Mouse (Mus musculus) ES-Bruce4 (cell line): Measurements from ENCODE around the gene Tmem252. TPM values are rescaled to one million over a fixed set of nuclear protein-coding genes. Genes with fewer than 3 reads are reported as not detected.

Experiments
- H3K27ac ChIP-seq: 2 replicates; pipeline ENCODE4 v1.5.1; 2012; ENCODE audit warnings: low read length, inconsistent platforms; ENCODE audit not compliant: insufficient read depth
- H3K27me3 ChIP-seq: 2 replicates; pipeline ENCODE4 v1.6.1; 2012; ENCODE audit warnings: mild to moderate bottlenecking, low read length, inconsistent platforms; ENCODE audit not compliant: control insufficient read depth, poor library complexity, insufficient read depth, severe bottlenecking
- H3K36me3 ChIP-seq: 2 replicates; pipeline ENCODE4 v1.6.1; 2012; ENCODE audit warnings: inconsistent platforms, mild to moderate bottlenecking, low read length, moderate library complexity; ENCODE audit not compliant: control insufficient read depth, poor library complexity, insufficient read depth, severe bottlenecking
- H3K4me1 ChIP-seq: one replicate; pipeline ENCODE4 v1.8.1; 2011; ENCODE audit warnings: low read length; ENCODE audit not compliant: control insufficient read depth, insufficient read depth
- H3K4me3 ChIP-seq: 2 replicates; pipeline ENCODE4 v1.5.1; 2011; ENCODE audit warnings: low read depth, mild to moderate bottlenecking, low read length
- H3K9ac ChIP-seq: 2 replicates; pipeline ENCODE4 v1.6.1; 2012; ENCODE audit warnings: low read depth, mild to moderate bottlenecking, inconsistent platforms; ENCODE audit not compliant: poor library complexity, severe bottlenecking
- H3K9me3 ChIP-seq: replicated peaks from 2 replicates; pipeline ENCODE4 v1.6.1; 2012; ENCODE audit warnings: mild to moderate bottlenecking, low read length, inconsistent platforms; ENCODE audit not compliant: control insufficient read depth, poor library complexity, insufficient read depth, severe bottlenecking
- CTCF ChIP-seq: IDR thresholded peaks from one replicate; pipeline ENCODE4 v1.8.1; 2011; ENCODE audit warnings: low read depth, low read length
- EP300 ChIP-seq: IDR thresholded peaks from 2 replicates; pipeline ENCODE4 v1.6.1; 2011; ENCODE audit warnings: low read depth, low read length; ENCODE audit not compliant: insufficient read depth
- POLR2A ChIP-seq: IDR thresholded peaks from one replicate; pipeline ENCODE4 v1.8.1; 2011; ENCODE audit warnings: low read length; ENCODE audit not compliant: insufficient read depth
- polyA plus RNA-seq: library from polyadenylated mRNA; stranded (reverse); fragments of >200 nt; gene quantifications from 2 replicates; pipeline ENCODE4 v1.2.4, GENCODE M21; 2011; ENCODE audit warnings: low read depth; ENCODE audit not compliant: missing spikeins, insufficient read depth, insufficient read length

Gene Tmem252
- polyA plus RNA-seq, 1 experiment, result not detected

- Histone ChIP-seq H3K4me3 (no peak overlapping the region), H3K27me3 (no peaks in the 10 kb centered on the region), H3K9ac (no peak overlapping the region), H3K36me3 (no peaks in the 10 kb centered on the region), H3K9me3 (no peaks in the 10 kb centered on the region), H3K4me1 (no peaks in the 10 kb centered on the region), H3K27ac (no peak overlapping the region)
- TF ChIP-seq EP300 (no peak), CTCF (no peak), POLR2A (no peak)
Observed at GRCm38 (mm10) chr19:24671571-24671970, 2.2 kb upstream of the Tmem252 start.

- no peaks in the 10 kb centered on the region for H3K4me1 ChIP-seq
- no peaks in the 10 kb centered on the region for H3K9me3 ChIP-seq
- no peak overlapping the region for H3K4me3 ChIP-seq
- TF ChIP-seq EP300, result no peak
- TF ChIP-seq POLR2A, result no peak
- TF ChIP-seq CTCF, result no peak
- no peak overlapping the region for H3K27ac ChIP-seq
- H3K27me3 ChIP-seq, result no peaks in the 10 kb centered on the region
- H3K9ac ChIP-seq, result no peak overlapping the region
- H3K36me3 ChIP-seq, result no peaks in the 10 kb centered on the region
Observed at GRCm38 (mm10) chr19:24672366-24672960, 1.3 kb upstream of the Tmem252 start.

GRCm38 (mm10) chr19:24673331-24673730, 477 bp upstream of the Tmem252 start:
- Histone ChIP-seq H3K4me1 (no peaks in the 10 kb centered on the region), H3K36me3 (no peaks in the 10 kb centered on the region), H3K27me3 (no peaks in the 10 kb centered on the region), H3K27ac (no peak overlapping the region), H3K9me3 (no peaks in the 10 kb centered on the region), H3K9ac (no peak overlapping the region), H3K4me3 (no peak overlapping the region)
- TF ChIP-seq EP300, result no peak
- no peak for TF ChIP-seq POLR2A
- TF ChIP-seq CTCF, result no peak

GRCm38 (mm10) chr19:24676429-24676828, 2.6 kb downstream of the Tmem252 start:
- Histone ChIP-seq H3K9me3 (no peaks in the 10 kb centered on the region), H3K27ac (no peak overlapping the region), H3K27me3 (no peaks in the 10 kb centered on the region), H3K4me1 (no peaks in the 10 kb centered on the region), H3K36me3 (no peaks in the 10 kb centered on the region), H3K9ac (no peak overlapping the region), H3K4me3 (no peak overlapping the region)
- TF ChIP-seq CTCF (no peak), EP300 (no peak), POLR2A (no peak)

- no peaks in the 10 kb centered on the region for H3K27me3 ChIP-seq
- H3K4me3 ChIP-seq, result no peak overlapping the region
- H3K9me3 ChIP-seq, result no peaks in the 10 kb centered on the region
- no peaks in the 10 kb centered on the region for H3K4me1 ChIP-seq
- no peak overlapping the region for H3K9ac ChIP-seq
- TF ChIP-seq POLR2A, result no peak
- no peak for TF ChIP-seq CTCF
- no peak for TF ChIP-seq EP300
- no peak overlapping the region for H3K27ac ChIP-seq
- no peaks in the 10 kb centered on the region for H3K36me3 ChIP-seq
Observed at GRCm38 (mm10) chr19:24677242-24677984, 3.6 kb downstream of the Tmem252 start.

- H3K9me3 ChIP-seq, result no peaks in the 10 kb centered on the region; the same call in 1 of the 2 replicates
- no peak overlapping the region for H3K27ac ChIP-seq
- H3K27me3 ChIP-seq, result no peaks in the 10 kb centered on the region
- no peak overlapping the region for H3K4me3 ChIP-seq
- no peaks in the 10 kb centered on the region for H3K4me1 ChIP-seq
- TF ChIP-seq EP300, result no peak
- no peak for TF ChIP-seq CTCF
- no peak for TF ChIP-seq POLR2A
- H3K9ac ChIP-seq, result no peak overlapping the region
- H3K36me3 ChIP-seq, result no peaks in the 10 kb centered on the region
Observed at GRCm38 (mm10) chr19:24683016-24683720, 9.4 kb downstream of the Tmem252 start.
